Mouse (Mus musculus) testis, adult 2 months (tissue): Measurements from ENCODE around the gene Apobec4. TPM values are rescaled to one million over a fixed set of nuclear protein-coding genes. Genes with fewer than 3 reads are reported as not detected.
"Not testable (repeated sequence)": the region's sequence is repeated elsewhere in the genome, so short reads cannot be mapped to it uniquely, and the experiment has no call there.

Source experiments
- H3K27ac ChIP-seq: fragments of 200-500 bp; 2 replicates; pipeline ENCODE4 v1.5.1; 2012; ENCODE audit warnings: low read depth, low read length; ENCODE audit not compliant: control insufficient read depth, insufficient read depth
- H3K27me3 ChIP-seq: fragments of 200-500 bp; 2 replicates; pipeline ENCODE4 v1.6.1; 2012; ENCODE audit warnings: mild to moderate bottlenecking, low read length, moderate library complexity; ENCODE audit not compliant: control insufficient read depth, insufficient read depth
- H3K36me3 ChIP-seq: fragments of 200-500 bp; 2 replicates; pipeline ENCODE4 v1.6.1; 2012; ENCODE audit warnings: mild to moderate bottlenecking, low read length; ENCODE audit not compliant: control insufficient read depth, insufficient read depth
- H3K4me1 ChIP-seq: fragments of 200-500 bp; 2 replicates; pipeline ENCODE4 v1.6.1; 2012; ENCODE audit warnings: low read length; ENCODE audit not compliant: control insufficient read depth, insufficient read depth
- H3K4me3 ChIP-seq: fragments of 200-500 bp; 2 replicates; pipeline ENCODE4 v1.5.1; 2012; ENCODE audit warnings: low read depth, mild to moderate bottlenecking, low read length, moderate library complexity, mixed read lengths; ENCODE audit not compliant: control insufficient read depth
- CTCF ChIP-seq: fragments of 200-500 bp; IDR thresholded peaks from 2 replicates; pipeline ENCODE4 v1.5.1; 2012; ENCODE audit warnings: low read depth, mild to moderate bottlenecking, inconsistent platforms, low read length, moderate library complexity; ENCODE audit not compliant: control insufficient read depth, insufficient read depth, insufficient replicate concordance
- POLR2A ChIP-seq: fragments of 200-500 bp; IDR thresholded peaks from 2 replicates; pipeline ENCODE4 v1.6.1; 2012; ENCODE audit warnings: low read depth, mild to moderate bottlenecking, inconsistent platforms, low read length, moderate library complexity; ENCODE audit not compliant: control insufficient read depth
- polyA plus RNA-seq: library from polyadenylated mRNA; depleted of rRNA; stranded (reverse); fragments of >200 nt; gene quantifications from 2 replicates; pipeline ENCODE4 v1.2.3, GENCODE M21; 2012

Gene Apobec4
- polyA plus RNA-seq, 1 experiment = 62.1 TPM

DNA sequence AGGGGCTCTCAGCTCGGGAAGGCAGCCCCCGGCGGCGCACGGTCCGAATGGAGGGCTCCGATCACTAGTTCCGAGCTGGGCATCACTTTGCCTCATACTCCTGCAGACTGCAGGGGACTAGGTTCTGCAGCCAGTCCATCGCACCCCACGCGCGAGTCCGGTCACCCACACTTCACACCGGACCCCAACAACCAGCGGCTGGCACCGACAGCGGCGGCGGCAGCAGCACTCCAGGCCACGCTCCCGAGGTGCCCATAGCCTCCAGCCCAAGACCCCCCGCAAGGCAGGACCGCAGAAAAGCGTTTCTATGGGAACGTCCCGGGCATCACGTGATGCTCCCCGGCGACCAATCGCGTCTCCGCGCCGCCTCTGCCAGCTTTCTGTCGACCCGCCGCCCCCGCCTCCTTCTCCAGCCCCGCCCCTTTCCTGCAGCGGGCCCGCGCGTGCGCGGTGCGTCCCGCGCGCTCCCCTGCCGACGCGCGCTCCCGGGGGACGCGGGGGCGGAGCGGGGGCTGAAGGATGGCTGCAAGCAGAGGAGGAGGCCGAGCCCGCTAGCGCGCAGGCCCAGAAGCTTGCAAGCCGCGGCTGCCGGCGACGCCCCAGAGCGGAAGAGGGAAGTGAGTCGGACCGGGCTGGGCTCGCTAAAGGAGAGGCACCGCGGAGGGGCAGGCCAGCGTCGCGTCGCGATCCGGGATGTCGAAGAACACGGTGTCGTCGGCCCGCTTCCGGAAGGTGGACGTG, 15.9 kb downstream of the Apobec4 start, which contains the start of the genes Rgl1 and Arpc5:
Rgl1 (minus strand) TSS at position 320 of the 741 bp plus-strand sequence.
Arpc5 (plus strand) TSS at position 511 of the 741 bp plus-strand sequence.
- peak within 1 kb of the TSS; percentile 93 for H3K4me3 ChIP-seq
- no peaks in the 10 kb centered on the region for H3K27me3 ChIP-seq
- H3K4me1 ChIP-seq = no peaks in the 10 kb centered on the region; the same call in 1 of the 2 replicates
- H3K27ac ChIP-seq = peak within 1 kb of the TSS; percentile 76
- peaks cover 1% of the 10 kb centered on the region; the same call in 1 of the 2 replicates for H3K36me3 ChIP-seq
- TF ChIP-seq CTCF (no peak), POLR2A (peak; percentile 78)

DNA sequence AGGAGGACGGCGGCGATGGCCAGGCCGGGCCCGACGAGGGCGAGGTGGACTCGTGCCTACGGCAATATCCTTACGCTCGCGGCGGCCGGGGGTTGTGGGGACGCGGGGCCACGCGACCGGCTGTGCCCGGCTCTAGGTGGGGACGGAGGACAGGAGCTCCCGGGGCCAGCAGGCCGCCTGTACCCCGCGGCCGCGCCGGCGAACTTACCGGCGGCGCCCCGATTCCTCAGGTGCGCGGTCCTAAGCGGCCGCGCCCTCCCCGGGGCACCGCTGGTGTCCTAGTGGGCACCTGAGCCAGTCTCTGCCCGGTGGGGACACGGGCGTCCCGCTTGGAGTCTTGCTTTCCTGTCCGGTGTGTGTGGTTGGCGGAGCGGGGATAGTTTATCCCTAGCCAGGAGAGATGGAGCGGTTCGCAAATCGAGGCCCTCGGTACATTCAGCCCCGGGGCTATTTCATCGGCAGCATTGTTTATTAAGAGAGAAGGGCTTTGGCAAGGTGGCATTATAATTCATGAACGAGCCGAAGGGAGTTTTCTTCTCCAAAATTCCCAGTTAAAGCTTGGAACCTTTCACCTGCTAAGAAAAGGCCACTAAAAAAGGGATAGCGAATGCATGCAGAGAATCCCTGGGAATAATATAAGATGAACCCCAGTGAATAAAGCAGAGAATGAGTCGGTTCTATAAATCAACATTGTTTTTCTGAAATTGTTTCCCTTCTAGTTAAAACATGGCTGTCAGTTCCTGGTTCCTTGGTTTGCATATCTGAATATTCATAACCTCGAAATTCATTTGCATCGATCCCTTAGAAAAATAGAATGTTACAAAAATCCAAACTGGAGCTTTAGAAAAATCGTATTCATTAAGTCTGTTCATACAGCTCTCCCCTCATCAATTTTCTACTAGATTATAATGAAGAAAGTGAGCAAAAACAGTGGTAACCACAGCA, 16.7 kb downstream of the Apobec4 start:
- Histone ChIP-seq H3K27ac (peak overlapping the region; percentile 76), H3K4me1 (no peaks in the 10 kb centered on the region; the same call in 1 of the 2 replicates), H3K36me3 (peaks cover 1% of the 10 kb centered on the region; the same call in 1 of the 2 replicates), H3K4me3 (peak overlapping the region; percentile 93), H3K27me3 (no peaks in the 10 kb centered on the region)
- TF ChIP-seq CTCF = no peak
- no peak for TF ChIP-seq POLR2A

DNA sequence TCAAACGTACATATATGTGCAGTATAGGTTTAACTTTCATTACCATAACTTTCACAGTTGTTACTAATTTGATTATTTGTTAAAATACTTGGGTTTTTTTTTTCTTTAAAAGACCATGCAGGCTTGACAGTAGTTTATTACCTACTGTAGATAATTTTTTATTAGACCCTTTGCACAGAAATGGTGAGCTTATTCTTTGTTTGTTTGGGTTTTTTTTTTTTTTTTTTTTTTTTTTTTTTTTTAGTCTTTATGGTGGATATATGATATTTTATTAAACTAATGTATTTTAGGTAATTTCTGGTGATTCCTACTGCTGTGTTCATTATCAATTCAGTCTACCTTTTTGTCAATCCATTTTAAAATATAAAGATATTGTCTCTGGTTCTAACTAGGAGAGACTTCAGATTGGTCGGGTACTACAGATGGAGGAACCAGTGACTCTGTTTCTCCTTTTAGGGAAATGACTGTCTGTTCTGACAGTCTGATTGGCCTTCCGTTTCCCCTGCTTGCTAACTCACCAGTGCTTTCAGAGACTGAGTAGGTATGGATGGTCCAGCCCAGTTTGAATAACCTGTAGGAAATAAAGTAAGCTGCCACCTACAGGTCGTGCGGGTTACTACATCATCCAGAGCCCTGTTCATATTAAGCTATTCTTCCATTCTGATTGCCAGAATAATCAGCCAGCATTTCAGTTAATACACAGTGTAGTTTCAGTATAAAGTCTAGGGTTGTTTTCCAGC, 17.6 kb downstream of the Apobec4 start:
- Histone ChIP-seq H3K27me3 (no peaks in the 10 kb centered on the region), H3K4me1 (no peaks in the 10 kb centered on the region; the same call in 1 of the 2 replicates), H3K36me3 (peaks cover 1% of the 10 kb centered on the region; the same call in 1 of the 2 replicates), H3K27ac (no peak overlapping the region), H3K4me3 (no peak overlapping the region)
- TF ChIP-seq CTCF (no peak), POLR2A (no peak)

GRCm38 (mm10) chr1:152771016-152771415, 20.7 kb downstream of the Apobec4 start:
- Histone ChIP-seq H3K36me3 (peaks cover 1% of the 10 kb centered on the region; the same call in 1 of the 2 replicates), H3K27ac (no peak overlapping the region), H3K4me1 (no peaks in the 10 kb centered on the region; the same call in 1 of the 2 replicates), H3K27me3 (no peaks in the 10 kb centered on the region), H3K4me3 (no peak overlapping the region)
- TF ChIP-seq CTCF (no peak), POLR2A (no peak)

DNA sequence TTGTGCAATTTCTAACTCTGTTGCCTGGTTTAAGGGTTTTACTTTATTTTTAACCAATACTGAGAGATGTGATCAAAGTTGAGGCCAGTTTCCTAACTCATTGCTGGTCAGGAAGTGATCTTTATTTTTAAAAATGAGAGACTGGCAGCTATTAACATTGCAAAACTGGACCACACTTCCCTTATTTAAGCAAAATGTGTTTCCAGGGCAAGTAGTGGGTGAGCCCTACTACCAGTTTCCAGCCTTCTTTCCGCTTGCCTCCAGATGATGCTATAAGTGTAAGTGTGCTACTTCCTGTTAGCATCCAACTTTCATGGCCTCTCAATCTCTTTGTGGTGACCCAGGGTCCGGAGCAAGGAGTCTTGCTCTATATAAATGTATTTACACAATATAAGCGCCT, 24.2 kb downstream of the Apobec4 start:
- H3K36me3 ChIP-seq, H3K27me3 ChIP-seq, H3K4me1 ChIP-seq, H3K4me3 ChIP-seq, H3K27ac ChIP-seq: not testable (repeated sequence)

DNA sequence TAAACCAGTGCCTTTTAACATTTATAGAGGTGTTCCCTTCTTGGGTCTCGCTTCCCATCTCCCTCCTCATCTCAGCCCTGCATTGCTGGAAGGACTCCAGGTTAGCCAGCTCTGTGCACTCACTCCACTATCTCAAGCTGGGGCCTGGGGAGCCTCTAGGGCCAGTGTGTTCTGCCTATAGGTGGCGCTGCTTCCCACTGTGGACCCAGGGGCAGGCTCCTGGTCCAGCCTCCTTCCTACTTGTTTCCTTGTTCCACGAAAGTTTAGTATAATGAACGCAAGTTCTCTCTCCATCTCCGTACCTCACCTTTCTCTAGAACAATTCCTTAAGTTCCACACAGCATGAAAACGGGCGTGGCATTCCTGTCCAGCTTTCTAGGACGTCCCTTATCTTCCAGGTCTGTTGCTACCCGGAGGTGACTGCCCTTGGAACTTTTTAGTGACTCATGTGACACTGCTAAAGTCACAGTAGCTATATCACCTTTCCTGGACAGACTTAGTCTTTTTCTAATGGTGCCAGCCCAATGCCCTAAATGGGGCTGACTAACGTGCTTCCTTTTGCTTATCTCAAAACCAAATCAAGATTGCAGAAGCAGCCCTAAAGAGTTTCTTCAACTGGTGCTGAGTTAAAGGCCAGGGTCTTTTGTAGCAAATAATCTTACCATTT, 28.9 kb downstream of the Apobec4 start:
- no peak overlapping the region for H3K27ac ChIP-seq
- TF ChIP-seq POLR2A = no peak
- peak; percentile 76; the same call in 1 of the 2 replicates for TF ChIP-seq CTCF
- no peak overlapping the region for H3K4me3 ChIP-seq
- H3K4me1 ChIP-seq = no peaks in the 10 kb centered on the region
- no peaks in the 10 kb centered on the region for H3K36me3 ChIP-seq
- H3K27me3 ChIP-seq = no peaks in the 10 kb centered on the region

DNA sequence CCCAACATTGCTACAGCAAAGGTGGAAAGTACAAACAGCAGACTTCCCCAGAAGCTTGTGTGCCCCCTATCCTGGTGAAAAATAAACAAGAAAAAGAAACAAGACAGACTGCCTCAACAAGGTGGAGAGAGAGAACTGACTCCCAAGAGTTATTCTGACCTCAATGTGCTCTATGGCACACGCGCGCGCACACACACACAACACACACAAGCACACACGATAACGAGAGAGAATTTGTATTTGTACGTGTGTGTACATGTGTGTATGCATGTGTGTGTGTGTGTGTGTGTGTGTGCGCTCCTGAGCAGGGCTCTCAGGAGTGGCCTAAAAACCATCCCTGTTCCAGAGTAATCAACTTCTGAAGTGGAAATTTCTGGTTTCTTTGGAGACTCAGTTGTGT, 34.3 kb downstream of the Apobec4 start:
- Histone ChIP-seq H3K4me1 (no peaks in the 10 kb centered on the region), H3K27ac (no peak overlapping the region), H3K27me3 (no peaks in the 10 kb centered on the region), H3K36me3 (no peaks in the 10 kb centered on the region), H3K4me3 (no peak overlapping the region)
- TF ChIP-seq POLR2A (no peak), CTCF (no peak)

GRCm38 (mm10) chr1:152785446-152785845, 35.1 kb downstream of the Apobec4 start:
- not testable (repeated sequence) for H3K27me3 ChIP-seq, H3K4me3 ChIP-seq, H3K36me3 ChIP-seq, H3K4me1 ChIP-seq, H3K27ac ChIP-seq
